Mouse (Mus musculus) testis, adult 2 months (tissue): ENCODE measurements at regions not wholly inside any gene's neighbourhood (a gene's known extent, or its start where the extent isn't known, plus 50 kb on each side); places are given as distances from the start of the nearest gene placed in this dataset.

Experiments used
- H3K27ac ChIP-seq: fragments of 200-500 bp; 2 replicates; pipeline ENCODE4 v1.5.1; 2012; ENCODE audit warnings: low read depth, low read length; ENCODE audit not compliant: control insufficient read depth, insufficient read depth
- H3K27me3 ChIP-seq: fragments of 200-500 bp; 2 replicates; pipeline ENCODE4 v1.6.1; 2012; ENCODE audit warnings: mild to moderate bottlenecking, low read length, moderate library complexity; ENCODE audit not compliant: control insufficient read depth, insufficient read depth
- H3K36me3 ChIP-seq: fragments of 200-500 bp; 2 replicates; pipeline ENCODE4 v1.6.1; 2012; ENCODE audit warnings: mild to moderate bottlenecking, low read length; ENCODE audit not compliant: control insufficient read depth, insufficient read depth
- H3K4me1 ChIP-seq: fragments of 200-500 bp; 2 replicates; pipeline ENCODE4 v1.6.1; 2012; ENCODE audit warnings: low read length; ENCODE audit not compliant: control insufficient read depth, insufficient read depth
- H3K4me3 ChIP-seq: fragments of 200-500 bp; 2 replicates; pipeline ENCODE4 v1.5.1; 2012; ENCODE audit warnings: low read depth, mild to moderate bottlenecking, low read length, moderate library complexity, mixed read lengths; ENCODE audit not compliant: control insufficient read depth
- CTCF ChIP-seq: fragments of 200-500 bp; IDR thresholded peaks from 2 replicates; pipeline ENCODE4 v1.5.1; 2012; ENCODE audit warnings: low read depth, mild to moderate bottlenecking, inconsistent platforms, low read length, moderate library complexity; ENCODE audit not compliant: control insufficient read depth, insufficient read depth, insufficient replicate concordance
- POLR2A ChIP-seq: fragments of 200-500 bp; IDR thresholded peaks from 2 replicates; pipeline ENCODE4 v1.6.1; 2012; ENCODE audit warnings: low read depth, mild to moderate bottlenecking, inconsistent platforms, low read length, moderate library complexity; ENCODE audit not compliant: control insufficient read depth

DNA sequence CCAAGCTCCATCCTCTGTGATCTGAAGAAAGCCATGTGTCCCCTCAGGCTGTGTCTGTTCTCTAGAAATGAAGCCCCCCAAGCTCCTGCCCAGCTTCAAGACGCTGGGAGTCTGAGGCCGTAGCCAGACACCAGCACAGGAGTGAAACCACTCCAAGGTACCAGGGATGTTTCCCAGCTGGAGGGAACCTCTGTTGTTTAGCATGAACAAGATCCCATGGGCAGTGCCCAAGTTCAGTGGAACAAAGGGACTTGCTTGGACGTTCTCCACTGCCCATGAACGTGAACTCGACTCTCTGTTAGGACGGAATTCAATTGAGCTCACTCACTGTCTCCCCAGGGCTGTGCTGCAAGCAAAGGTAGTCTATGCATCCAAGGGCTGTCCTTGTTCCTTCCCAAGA is 99.2 kb upstream of the Twist2 start:
- Histone ChIP-seq H3K36me3 (no peaks in the 10 kb centered on the region), H3K4me3 (no peak overlapping the region), H3K27ac (no peak overlapping the region), H3K27me3 (no peaks in the 10 kb centered on the region), H3K4me1 (no peaks in the 10 kb centered on the region)
- TF ChIP-seq POLR2A = no peak
- TF ChIP-seq CTCF = no peak

DNA sequence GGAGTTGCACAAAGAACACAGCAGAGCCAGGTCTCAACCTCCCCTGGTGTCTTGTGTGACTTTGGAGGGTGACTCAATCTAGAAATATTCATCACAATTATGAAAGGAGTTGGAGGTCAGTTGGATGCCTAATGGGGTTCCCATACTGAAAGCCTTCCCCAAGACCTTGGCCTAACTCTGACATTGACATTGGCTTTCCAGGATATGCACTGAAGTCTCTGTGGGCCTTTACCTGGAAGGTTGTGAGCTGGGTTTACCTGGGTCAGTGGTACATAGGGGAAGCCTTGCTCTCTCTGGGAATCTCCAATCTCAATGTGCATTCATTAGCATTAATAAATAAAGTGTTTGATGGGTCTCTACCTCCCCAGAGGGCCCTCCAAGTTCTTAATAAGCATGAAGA is 98.5 kb upstream of the Twist2 start:
- no peak for TF ChIP-seq POLR2A
- no peak for TF ChIP-seq CTCF
- no peaks in the 10 kb centered on the region for H3K36me3 ChIP-seq
- no peaks in the 10 kb centered on the region for H3K27me3 ChIP-seq

DNA sequence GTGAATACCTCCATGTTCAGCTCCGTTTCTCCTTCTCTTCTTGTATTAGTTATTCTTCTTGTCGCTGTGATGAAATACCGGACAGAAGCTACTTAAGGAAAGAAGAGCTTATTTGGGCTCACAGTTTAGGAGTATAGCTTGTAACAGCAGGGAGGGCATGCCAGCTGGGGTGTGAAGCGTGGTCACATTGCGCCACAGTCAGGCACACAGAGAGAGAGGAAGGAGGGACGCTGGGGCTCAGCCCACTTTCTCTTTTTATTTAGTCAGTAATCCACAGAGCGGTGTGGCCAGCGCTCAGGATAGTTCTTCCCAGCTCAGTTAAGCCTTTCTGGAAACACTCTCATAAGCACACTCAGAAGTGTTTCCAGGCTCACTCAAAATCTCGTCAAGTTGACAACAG is 95.8 kb upstream of the Twist2 start:
- Histone ChIP-seq H3K27me3 (no peaks in the 10 kb centered on the region), H3K4me3 (no peak overlapping the region), H3K36me3 (no peaks in the 10 kb centered on the region), H3K4me1 (no peaks in the 10 kb centered on the region; the same call in 1 of the 2 replicates), H3K27ac (no peak overlapping the region)
- TF ChIP-seq POLR2A = no peak

More for the DNA sequence above, 98.5 kb upstream of the Twist2 start:
- H3K4me1 ChIP-seq = no peaks in the 10 kb centered on the region; the same call in 1 of the 2 replicates
- H3K4me3 ChIP-seq = no peak overlapping the region
- H3K27ac ChIP-seq = no peak overlapping the region

DNA sequence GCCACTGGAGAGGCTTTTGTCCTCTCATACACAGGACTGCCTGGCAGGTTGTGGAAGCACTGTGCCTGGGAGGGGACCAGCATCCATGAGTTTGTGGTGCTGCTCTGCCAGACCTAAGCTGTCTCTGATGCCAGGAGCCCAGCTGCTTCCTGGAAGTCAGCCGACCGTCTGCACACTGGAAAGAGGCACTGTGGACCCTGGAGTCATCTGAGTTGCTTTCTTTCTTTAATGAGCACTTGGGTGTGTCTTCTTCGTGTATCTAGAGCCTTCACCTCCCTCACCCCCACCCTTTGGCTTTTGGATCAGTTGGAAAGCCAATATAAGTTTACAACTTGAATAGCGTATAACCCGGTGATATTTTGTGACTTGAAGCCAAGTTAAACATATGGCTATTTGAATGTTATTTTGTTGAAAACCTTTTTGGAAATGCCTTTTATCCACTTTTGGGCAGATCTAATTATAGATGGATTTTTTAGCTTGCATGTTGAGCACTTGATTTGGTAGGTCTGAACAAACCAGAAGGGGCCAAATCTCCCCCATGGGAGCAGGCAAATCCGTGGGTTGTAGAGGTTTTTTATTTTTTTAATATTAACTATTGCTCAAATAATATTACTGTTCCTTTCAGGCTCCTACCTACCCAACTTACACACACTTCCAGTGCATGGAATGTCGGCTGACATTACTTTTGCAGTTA is 92.6 kb upstream of the Twist2 start:
- H3K27ac ChIP-seq = no peak overlapping the region
- no peaks in the 10 kb centered on the region; the same call in 1 of the 2 replicates for H3K4me1 ChIP-seq
- no peaks in the 10 kb centered on the region for H3K36me3 ChIP-seq
- no peaks in the 10 kb centered on the region for H3K27me3 ChIP-seq
- no peak for TF ChIP-seq POLR2A
- TF ChIP-seq CTCF = no peak
- no peak overlapping the region for H3K4me3 ChIP-seq

DNA sequence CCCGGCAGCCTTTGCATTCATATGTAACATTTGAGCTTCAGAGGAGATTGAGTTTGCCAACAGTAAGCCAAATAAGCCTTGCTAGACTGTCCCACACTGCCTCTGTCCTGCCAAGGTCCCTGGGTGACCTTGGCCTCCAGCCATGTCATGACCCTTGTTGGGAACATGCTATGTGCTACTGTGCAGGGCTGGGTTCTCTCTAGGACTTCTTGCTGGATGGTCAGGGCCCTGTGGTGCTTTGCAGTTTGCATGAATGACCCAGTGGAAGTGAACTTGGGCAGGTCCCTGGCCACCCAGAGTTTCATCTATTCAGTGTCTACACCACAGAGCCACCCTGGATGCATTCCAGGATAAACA is 92.0 kb upstream of the Twist2 start:
- Histone ChIP-seq H3K36me3 (no peaks in the 10 kb centered on the region), H3K4me3 (no peak overlapping the region), H3K4me1 (no peaks in the 10 kb centered on the region; the same call in 1 of the 2 replicates), H3K27ac (no peak overlapping the region), H3K27me3 (no peaks in the 10 kb centered on the region)
- TF ChIP-seq CTCF (no peak), POLR2A (no peak)

DNA sequence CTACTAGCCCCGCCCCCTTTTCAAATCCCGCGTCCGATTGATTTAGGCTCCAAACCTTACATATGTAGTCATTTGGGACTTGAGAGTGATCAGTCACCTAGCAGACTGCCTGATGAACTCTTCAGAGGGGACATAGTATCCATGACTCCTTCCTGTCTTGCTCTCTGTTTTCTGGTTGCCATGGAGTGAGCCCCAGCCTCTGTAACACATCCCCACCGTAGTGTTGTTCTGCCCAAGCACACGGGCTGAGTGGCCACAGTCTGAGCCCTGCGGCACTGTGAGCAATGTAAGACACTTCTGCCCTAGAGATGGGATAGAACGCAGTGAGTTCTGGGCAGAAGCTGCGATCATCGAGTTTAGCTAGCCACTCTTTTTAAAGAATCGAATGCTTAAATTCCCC is 88.1 kb upstream of the Twist2 start:
- H3K27me3 ChIP-seq = no peaks in the 10 kb centered on the region
- no peaks in the 10 kb centered on the region for H3K36me3 ChIP-seq
- no peak overlapping the region for H3K27ac ChIP-seq
- TF ChIP-seq POLR2A (no peak), CTCF (no peak)
- H3K4me3 ChIP-seq = no peak overlapping the region
- H3K4me1 ChIP-seq = no peaks in the 10 kb centered on the region

DNA sequence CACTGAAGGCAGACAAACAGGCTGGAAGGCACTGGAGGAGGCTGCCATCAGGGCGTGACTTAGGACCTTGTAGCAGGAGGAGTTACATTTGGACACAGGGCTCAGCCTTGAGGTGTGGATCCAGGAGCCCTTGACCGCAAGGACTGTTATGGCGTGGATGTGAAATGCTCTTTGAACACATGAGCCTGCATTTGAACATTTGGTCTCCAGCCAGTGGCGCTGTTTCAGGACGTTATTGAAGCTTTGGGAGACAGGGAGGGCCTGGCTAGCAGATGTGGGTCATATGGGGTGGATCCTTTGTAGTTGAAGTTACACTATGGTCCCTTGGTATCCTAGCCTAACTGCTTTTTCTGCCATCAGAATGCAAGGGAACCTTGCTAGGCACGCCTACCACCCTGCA is 87.0 kb upstream of the Twist2 start:
- Histone ChIP-seq H3K4me1 (no peaks in the 10 kb centered on the region), H3K27me3 (no peaks in the 10 kb centered on the region), H3K36me3 (no peaks in the 10 kb centered on the region), H3K4me3 (no peak overlapping the region), H3K27ac (no peak overlapping the region)
- TF ChIP-seq CTCF = no peak
- TF ChIP-seq POLR2A = no peak

DNA sequence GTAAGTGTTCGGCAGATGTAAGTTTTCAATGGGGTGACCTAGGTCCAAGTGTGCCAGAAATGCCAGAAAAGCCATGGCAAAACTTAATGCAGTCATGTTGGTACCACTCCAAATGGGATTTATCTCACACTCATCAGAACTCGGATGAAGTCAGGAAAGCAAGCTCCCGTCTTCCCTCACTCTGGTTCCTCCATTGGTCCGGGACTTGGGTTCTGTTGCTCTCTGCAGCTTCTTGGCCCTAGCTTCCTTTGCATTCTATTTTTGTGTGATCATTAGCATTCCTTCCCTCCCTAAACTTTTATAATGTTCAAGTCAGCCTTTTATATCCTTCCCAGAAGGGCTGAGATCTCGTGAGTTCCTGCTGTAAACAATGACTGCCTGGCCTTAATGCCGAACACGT is 85.9 kb upstream of the Twist2 start:
- no peak for TF ChIP-seq CTCF
- TF ChIP-seq POLR2A = no peak
- Histone ChIP-seq H3K27ac (no peak overlapping the region), H3K36me3 (no peaks in the 10 kb centered on the region), H3K27me3 (no peaks in the 10 kb centered on the region), H3K4me3 (no peak overlapping the region), H3K4me1 (no peaks in the 10 kb centered on the region)
